Mouse (Mus musculus): ENCODE data around the gene Trim71. TPM values are rescaled to one million over a fixed set of nuclear protein-coding genes. Genes with fewer than 3 reads are reported as not detected.

Trim71 gene
- polyA plus RNA-seq (2015; fragmentation: Nextera tagmentation; extraction: Ambion mirVana): 0.87 and 1.00 TPM in 2 replicates

DNA sequence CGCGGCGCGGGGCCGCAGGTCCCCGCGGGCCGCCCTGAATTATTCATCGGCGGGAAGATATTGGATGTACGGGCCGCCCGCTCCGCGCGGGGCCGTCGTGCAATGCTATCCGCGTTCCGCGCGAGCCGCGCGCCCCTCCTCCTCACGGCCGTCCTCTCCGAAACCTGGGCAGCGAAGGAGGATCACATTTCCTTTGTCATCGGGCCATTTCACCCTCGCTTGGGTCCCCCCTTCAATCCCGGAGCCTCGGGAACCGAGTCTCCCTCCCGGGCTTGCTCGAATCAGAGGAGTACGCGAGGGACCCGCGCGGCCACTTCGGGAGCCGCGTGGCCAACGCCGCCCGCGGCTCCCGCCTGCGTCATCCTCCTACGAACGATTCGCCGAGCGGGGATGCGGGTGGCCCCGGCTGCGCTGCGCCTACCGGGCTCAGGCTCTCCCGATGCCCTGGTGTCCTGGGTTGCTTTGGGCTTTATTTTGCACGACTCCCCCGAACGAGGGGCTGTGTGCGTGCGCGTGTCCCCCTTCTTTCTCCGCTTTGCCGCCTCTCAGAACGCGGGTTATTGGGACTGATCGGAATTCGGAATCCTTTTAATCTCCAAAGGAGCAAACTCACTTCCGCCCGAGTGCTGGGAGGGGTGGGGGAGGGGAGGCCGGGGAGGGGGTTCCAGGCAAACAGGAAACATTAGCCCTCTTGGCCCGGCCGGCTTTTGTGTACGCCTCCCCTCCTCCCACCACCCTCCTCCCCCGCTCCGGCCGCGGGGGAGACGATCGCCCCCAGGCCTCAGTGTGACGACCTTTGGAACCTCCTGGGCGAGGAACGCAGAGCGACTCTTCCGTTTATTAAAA is at the start of gene Trim71:
Gene Trim71 (minus strand): TSS at position 609 of the 846 bp plus-strand sequence.
- Histone ChIP-seq H3K9ac (peak within 1 kb of the TSS; percentile 66), H3K9me3 (replicated peaks) (no peaks in the 10 kb centered on the region), H3K27me3 (peaks cover 42% of the 10 kb centered on the region), H3K4me1 (peaks cover 55% of the 10 kb centered on the region), H3K36me3 (no peaks in the 10 kb centered on the region), H3K4me2 (peak within 1 kb of the TSS; percentile 97), H3K27ac (peak within 1 kb of the TSS; percentile 87), H3K4me3 (replicated peaks) (peak within 1 kb of the TSS; percentile 72)
- ATAC-seq (replicated peaks; ENCODE audit: low FRiP score): peak; percentile 58
- WGBS: under 1% methylated on average over 90 of the region's 91 CpGs

DNA sequence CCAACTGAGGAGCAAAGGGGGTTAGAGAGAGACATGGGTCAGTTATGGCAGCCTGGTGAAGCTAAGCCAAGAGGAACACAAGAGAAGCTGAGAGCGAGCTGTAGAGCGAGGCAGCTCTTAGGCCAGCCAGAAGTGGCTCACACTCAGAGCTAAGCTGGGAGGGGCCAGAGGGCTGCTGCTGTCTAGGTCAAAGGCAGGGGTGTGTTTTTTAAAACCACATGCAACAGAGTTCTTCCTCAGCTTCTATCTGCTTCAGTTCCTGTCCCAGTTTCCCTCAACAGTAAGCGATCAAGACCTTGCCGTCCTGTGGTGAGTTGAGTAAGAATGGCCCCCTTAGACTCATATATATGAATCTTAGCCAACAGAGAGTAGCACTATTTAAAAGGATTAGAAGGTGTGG is 48.9 kb upstream of the Trim71 start:
- no peaks in the 10 kb centered on the region for H3K27me3 ChIP-seq
- H3K4me2 ChIP-seq: no peak overlapping the region
- H3K36me3 ChIP-seq: peaks cover 86% of the 10 kb centered on the region
- no peak overlapping the region for H3K9ac ChIP-seq
- 98% methylated on average over 4 of the region's 4 CpGs for WGBS
- ATAC-seq (replicated peaks; ENCODE audit: low FRiP score): no peak
- no peaks in the 10 kb centered on the region for H3K9me3 ChIP-seq (replicated peaks)
- H3K4me3 ChIP-seq (replicated peaks): no peak overlapping the region
- H3K27ac ChIP-seq: no peak overlapping the region
- H3K4me1 ChIP-seq: no peaks in the 10 kb centered on the region

DNA sequence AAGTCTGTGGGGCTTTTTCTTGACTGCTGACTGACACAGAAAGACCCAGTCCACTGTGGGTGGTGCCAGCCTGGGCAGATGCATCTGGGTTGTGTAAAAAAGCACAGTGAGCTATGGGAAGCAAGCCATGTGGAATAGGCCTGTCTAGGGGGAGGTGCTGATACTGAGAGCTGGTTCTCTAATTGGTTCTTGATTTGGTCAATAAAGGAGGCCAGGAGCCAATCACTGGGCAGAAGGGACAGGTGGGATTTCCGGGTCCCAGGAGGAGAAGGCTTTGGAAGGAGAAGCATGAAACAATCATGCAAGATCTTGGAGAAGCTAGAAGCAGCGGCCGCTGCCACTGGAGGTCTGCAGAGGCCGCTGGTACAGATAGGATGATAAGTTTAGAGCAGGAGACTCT is 48.4 kb upstream of the Trim71 start:
- no peak overlapping the region for H3K4me3 ChIP-seq (replicated peaks)
- H3K36me3 ChIP-seq: peaks cover 86% of the 10 kb centered on the region
- no peak overlapping the region for H3K4me2 ChIP-seq
- 86% methylated on average over 4 of the region's 4 CpGs for WGBS
- H3K27ac ChIP-seq: no peak overlapping the region
- ATAC-seq (replicated peaks; ENCODE audit: low FRiP score): no peak
- no peaks in the 10 kb centered on the region for H3K27me3 ChIP-seq
- H3K9me3 ChIP-seq (replicated peaks): no peaks in the 10 kb centered on the region
- no peak overlapping the region for H3K9ac ChIP-seq
- H3K4me1 ChIP-seq: no peaks in the 10 kb centered on the region

DNA sequence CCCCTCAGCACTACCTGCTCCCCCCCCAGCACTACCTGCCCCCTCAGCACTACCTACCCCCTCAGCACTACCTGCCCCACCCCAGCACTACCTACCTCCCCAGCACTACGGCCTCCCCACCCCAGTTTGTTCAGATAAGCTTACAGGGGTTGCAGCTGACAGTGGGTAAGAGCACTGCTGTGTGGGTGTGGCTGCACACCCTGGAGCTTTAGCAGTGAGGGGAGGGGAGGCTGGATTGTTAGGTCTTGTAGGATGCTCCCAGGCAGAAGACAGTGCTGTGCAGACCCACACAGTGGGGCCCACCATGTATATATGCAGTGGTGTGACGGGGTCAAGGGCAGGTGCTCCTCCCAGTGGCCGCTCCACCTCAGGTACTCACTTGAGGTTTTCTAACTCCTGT is 46.1 kb upstream of the Trim71 start:
- Histone ChIP-seq H3K27ac (no peak overlapping the region), H3K4me1 (no peaks in the 10 kb centered on the region), H3K36me3 (peaks cover 91% of the 10 kb centered on the region), H3K4me2 (no peak overlapping the region), H3K4me3 (replicated peaks) (no peak overlapping the region), H3K9ac (no peak overlapping the region), H3K9me3 (replicated peaks) (no peaks in the 10 kb centered on the region), H3K27me3 (no peaks in the 10 kb centered on the region)
- 90% methylated on average over 3 of the region's 3 CpGs for WGBS
- ATAC-seq (replicated peaks; ENCODE audit: low FRiP score): no peak

DNA sequence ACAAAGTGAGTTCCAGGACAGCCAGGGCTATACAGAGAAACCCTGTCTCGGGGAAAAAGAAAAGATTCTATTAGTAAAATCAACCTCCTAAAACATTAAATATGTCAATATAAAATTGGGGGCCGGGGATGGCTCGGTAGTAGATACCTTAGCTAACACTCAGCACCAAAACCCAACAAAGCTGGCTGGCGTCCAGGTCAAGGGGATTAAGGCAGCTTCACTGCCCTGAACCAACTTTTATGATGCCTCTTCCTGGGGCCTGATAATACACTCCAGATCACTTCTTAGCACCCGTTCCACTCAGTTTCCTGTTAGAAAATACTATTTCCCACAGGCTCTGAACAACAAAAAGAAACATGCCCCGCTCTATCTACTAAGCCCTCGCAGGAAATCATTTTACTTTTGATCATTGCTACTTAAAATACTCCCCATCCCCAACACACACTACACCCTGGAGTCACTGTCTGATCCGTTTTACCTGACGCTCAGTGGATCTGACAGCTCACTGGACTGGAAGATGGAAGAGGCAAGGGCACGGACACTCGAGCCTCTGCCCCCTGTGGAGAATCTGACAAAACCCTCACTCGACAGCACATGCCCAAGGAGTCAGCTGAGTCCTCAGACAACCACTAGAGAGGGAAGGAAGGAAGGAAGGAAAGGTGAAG is 39.8 kb upstream of the Trim71 start:
- 73% methylated on average over 12 of the region's 12 CpGs for WGBS
- H3K4me3 ChIP-seq (replicated peaks): no peak overlapping the region
- no peak for ATAC-seq (replicated peaks; ENCODE audit: low FRiP score)
- H3K36me3 ChIP-seq: peaks cover 84% of the 10 kb centered on the region
- no peak overlapping the region for H3K9ac ChIP-seq
- no peak overlapping the region for H3K27ac ChIP-seq
- H3K9me3 ChIP-seq (replicated peaks): no peaks in the 10 kb centered on the region
- H3K27me3 ChIP-seq: no peaks in the 10 kb centered on the region
- H3K4me1 ChIP-seq: no peaks in the 10 kb centered on the region
- no peak overlapping the region for H3K4me2 ChIP-seq

DNA sequence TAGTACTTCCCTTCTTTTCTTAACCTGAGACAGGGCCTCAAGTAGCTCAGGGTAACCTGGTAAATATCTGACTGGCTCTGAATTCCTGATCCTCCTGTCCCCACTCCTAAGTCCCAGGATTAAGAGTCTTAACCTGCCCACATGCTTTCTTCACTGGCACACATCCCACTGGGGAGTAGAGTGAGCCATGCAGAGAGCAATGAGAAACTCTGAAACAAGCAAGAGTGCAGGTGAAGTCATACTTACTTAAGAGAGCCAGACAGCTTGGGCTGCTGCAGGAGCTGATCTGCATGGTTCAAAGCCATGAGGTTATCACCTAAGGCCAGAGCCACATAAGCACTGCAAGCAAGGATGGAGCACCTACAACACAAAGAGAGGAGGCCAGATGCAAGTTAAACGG is 36.9 kb upstream of the Trim71 start:
- no peaks in the 10 kb centered on the region for H3K27me3 ChIP-seq
- H3K27ac ChIP-seq: no peak overlapping the region
- ATAC-seq (replicated peaks; ENCODE audit: low FRiP score): no peak
- no peaks in the 10 kb centered on the region for H3K4me1 ChIP-seq
- H3K9ac ChIP-seq: no peak overlapping the region
- no peak overlapping the region for H3K4me3 ChIP-seq (replicated peaks)
- 86% methylated on average over 1 of the region's 1 CpGs for WGBS
- no peak overlapping the region for H3K4me2 ChIP-seq
- no peaks in the 10 kb centered on the region for H3K9me3 ChIP-seq (replicated peaks)
- H3K36me3 ChIP-seq: peaks cover 87% of the 10 kb centered on the region

DNA sequence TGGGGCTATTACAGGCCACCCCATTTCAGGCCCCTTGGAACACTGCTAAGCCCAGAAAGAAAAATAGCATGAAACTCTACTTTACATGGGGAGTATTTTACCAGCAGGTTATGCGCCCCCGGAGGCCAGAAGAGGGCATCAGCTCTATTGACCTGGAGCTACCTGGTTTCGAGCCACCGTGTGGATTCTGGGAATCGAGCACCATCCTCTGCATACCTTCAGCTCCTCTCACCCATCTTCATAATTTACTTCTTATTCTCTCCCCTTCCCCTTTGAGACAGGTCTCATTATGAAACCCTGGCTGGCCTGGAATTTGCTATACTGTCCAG is 20.8 kb upstream of the Trim71 start:
- Histone ChIP-seq H3K4me2 (peak overlapping the region; percentile 88), H3K9me3 (replicated peaks) (no peaks in the 10 kb centered on the region), H3K27ac (peak overlapping the region; percentile 82; the same call in 1 of the 2 replicates), H3K4me1 (peaks cover 12% of the 10 kb centered on the region), H3K4me3 (replicated peaks) (no peak overlapping the region), H3K27me3 (no peaks in the 10 kb centered on the region), H3K36me3 (peaks cover 45% of the 10 kb centered on the region), H3K9ac (no peak overlapping the region)
- WGBS: 47% methylated on average over 5 of the region's 5 CpGs
- ATAC-seq (replicated peaks; ENCODE audit: low FRiP score): no peak

DNA sequence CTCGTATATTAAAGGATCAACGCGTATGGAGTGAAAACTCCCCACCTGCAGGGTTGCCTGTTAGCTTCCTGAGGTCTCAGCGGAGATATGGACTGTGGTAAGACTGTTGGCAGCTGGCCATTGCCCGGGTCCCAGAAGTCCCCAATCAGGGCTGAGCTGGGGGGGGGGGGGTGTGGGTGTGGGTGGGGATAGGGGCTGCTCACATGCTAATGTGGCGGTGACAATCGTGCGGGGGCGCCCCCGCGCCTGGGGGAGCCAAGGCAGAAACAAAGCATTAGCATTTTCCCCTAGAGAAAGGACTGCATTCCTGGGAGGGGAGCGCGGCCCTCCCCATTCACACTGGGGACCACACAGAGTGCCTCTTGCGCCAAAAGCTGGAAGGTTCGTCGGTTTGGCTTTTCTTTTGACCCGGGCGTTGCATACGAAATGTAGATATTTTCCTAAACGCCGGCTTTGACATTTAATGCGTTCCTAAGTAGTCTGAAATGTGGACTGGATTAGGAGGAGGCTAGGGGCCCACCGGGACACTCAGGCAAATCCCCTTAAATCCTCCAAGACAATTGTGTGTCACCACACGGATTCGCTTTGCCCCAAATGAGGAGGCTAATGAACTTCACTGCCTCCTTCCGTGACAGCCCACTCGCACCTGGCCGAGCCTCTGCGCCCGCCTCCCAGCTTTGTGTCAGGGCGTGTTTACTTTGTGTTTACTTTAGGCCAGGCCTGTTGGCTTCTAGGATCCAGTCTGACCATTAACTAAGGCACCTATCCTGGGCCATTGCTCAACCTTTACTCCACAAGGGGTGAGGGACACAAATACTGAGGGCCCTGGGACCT is 20.2 kb upstream of the Trim71 start:
- Histone ChIP-seq H3K9ac (peak overlapping the region; percentile 52), H3K9me3 (replicated peaks) (no peaks in the 10 kb centered on the region), H3K4me3 (replicated peaks) (peak overlapping the region; percentile 48), H3K4me2 (peak overlapping the region; percentile 88), H3K36me3 (peaks cover 39% of the 10 kb centered on the region), H3K4me1 (peaks cover 12% of the 10 kb centered on the region), H3K27me3 (no peaks in the 10 kb centered on the region), H3K27ac (peak overlapping the region; percentile 82)
- ATAC-seq (replicated peaks; ENCODE audit: low FRiP score): peak; percentile 57
- 8% methylated on average over 31 of the region's 31 CpGs for WGBS

DNA sequence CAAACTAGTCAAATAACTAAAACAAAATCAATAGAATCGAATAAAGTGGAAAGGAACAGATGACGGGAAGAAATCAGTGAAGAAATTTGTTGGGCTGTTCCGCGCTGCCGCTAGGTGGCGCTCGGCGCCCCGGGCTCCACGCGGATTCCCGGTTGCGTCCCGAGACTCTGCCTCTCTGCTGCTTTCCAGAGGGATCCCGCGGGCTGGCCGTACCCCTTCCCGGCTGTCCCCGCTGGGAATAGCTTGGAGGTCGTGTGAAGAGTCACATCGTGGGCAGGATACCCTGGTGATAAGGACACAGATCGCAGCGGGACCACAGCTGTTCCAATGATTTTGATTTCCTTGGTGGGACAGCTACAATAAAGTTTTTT is 19.6 kb upstream of the Trim71 start:
- Histone ChIP-seq H3K27me3 (no peaks in the 10 kb centered on the region), H3K9me3 (replicated peaks) (no peaks in the 10 kb centered on the region), H3K9ac (peak overlapping the region; percentile 52), H3K27ac (peak overlapping the region; percentile 82), H3K4me1 (peaks cover 12% of the 10 kb centered on the region), H3K4me3 (replicated peaks) (peak overlapping the region; percentile 48), H3K36me3 (peaks cover 33% of the 10 kb centered on the region), H3K4me2 (peak overlapping the region; percentile 88)
- ATAC-seq (replicated peaks; ENCODE audit: low FRiP score): peak; percentile 72
- 2% methylated on average over 23 of the region's 23 CpGs for WGBS

DNA sequence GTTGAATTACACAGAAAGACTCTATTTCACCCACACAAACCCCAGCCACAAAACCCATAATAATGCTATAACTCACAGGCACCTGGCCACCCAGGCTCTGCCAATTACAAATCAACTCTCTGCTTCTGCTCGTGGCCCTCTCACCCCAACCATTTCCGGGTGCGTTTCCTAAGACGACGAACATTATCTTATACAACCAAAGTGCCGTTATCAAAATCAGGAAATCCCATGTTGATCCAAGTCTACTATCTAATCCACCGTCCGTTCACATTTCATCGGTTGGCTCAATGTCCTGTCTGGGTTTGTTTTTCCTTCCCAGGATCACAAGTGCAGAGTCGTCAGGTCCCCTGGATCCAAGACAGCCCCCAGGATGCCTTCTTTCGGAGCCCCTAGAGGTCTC is 14.5 kb upstream of the Trim71 start:
- no peak overlapping the region for H3K27ac ChIP-seq
- no peaks in the 10 kb centered on the region for H3K36me3 ChIP-seq
- no peak overlapping the region for H3K9ac ChIP-seq
- H3K9me3 ChIP-seq (replicated peaks): no peaks in the 10 kb centered on the region
- no peak for ATAC-seq (replicated peaks; ENCODE audit: low FRiP score)
- H3K27me3 ChIP-seq: no peaks in the 10 kb centered on the region
- H3K4me2 ChIP-seq: no peak overlapping the region
- no peak overlapping the region for H3K4me3 ChIP-seq (replicated peaks)
- no peaks in the 10 kb centered on the region for H3K4me1 ChIP-seq
- WGBS: 44% methylated on average over 11 of the region's 11 CpGs

DNA sequence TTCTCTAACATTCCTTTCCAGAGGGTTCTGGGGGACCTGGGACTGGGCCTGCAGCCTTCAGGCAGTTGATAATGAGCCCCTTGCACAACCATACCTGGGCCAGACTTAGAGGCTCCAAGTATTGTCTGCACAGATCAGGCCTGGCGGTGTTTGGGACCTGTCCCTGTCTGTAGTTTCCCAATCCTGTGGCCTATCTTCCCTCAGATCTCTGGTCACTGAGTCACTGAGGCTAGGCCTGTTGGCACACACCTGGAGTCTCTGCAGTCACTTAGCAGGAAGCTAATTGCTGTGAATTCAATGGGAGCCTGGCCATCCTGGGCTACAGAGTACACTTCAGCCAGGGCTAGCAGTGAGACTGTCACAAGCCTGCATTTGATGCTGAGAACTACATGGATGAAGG is 11.8 kb upstream of the Trim71 start:
- Histone ChIP-seq H3K36me3 (no peaks in the 10 kb centered on the region), H3K4me3 (replicated peaks) (no peak overlapping the region), H3K9me3 (replicated peaks) (no peaks in the 10 kb centered on the region), H3K27me3 (no peaks in the 10 kb centered on the region), H3K9ac (no peak overlapping the region), H3K27ac (no peak overlapping the region), H3K4me1 (no peaks in the 10 kb centered on the region), H3K4me2 (no peak overlapping the region)
- no peak for ATAC-seq (replicated peaks; ENCODE audit: low FRiP score)
- WGBS: 85% methylated on average over 1 of the region's 1 CpGs

DNA sequence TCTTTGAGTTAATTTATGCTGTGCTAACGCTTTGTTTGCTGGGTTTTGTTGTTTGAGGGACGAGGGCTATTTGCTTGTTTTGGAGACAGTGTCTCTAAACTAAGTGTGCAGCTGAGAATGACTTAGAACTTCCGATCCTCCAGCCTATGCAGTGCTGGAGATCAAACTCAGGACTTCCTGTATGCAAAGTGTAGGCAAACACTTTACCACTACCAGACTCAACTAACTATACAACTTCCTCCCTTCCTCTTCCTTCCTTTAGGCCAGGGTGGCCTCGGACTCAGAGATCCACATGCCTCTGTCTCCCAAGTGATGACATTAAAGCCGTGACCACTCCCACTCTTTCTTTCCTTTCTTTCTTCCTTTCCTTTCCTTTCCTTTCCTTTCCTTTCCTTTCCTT is 9.4 kb upstream of the Trim71 start:
- ATAC-seq (replicated peaks; ENCODE audit: low FRiP score): no peak
- H3K4me2 ChIP-seq: no peak overlapping the region
- 62% methylated on average over 5 of the region's 5 CpGs for WGBS
- H3K9me3 ChIP-seq (replicated peaks): no peaks in the 10 kb centered on the region
- no peak overlapping the region for H3K27ac ChIP-seq
- no peak overlapping the region for H3K4me3 ChIP-seq (replicated peaks)
- H3K4me1 ChIP-seq: no peaks in the 10 kb centered on the region
- no peak overlapping the region for H3K9ac ChIP-seq
- no peaks in the 10 kb centered on the region for H3K36me3 ChIP-seq
- no peaks in the 10 kb centered on the region for H3K27me3 ChIP-seq
